Mouse (Mus musculus): ENCODE data around the gene Znrf2.
"Not testable (repeated sequence)": the region's sequence is repeated elsewhere in the genome, so short reads cannot be mapped to it uniquely, and the experiment has no call there.

Gene Znrf2

DNA sequence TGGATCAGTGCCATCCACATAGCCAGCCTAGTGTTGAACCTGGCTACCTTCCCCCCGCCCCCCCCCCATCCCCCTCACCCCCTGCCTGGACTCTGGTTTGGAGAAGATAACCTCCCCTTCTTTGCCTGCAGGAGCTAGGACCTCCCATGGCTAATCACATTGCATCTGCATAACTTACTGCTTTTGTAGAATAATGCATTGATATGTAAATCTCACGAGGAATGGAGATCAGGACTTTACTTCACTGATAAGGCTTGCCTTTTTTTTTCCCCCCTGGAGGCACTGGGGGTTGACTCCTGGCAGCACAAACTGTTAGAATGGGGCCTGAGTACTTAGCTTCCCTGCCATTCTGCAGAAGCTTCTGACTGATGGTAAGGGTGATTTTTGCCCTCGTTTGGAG is 36.0 kb downstream of the Znrf2 start:
- no peaks in the 10 kb centered on the region for H3K27me3 ChIP-seq (ENCODE audit: control insufficient read depth, insufficient read depth, low read length, poor library complexity, severe bottlenecking)
- no peaks in the 10 kb centered on the region for H3K36me3 ChIP-seq (ENCODE audit: control insufficient read depth, insufficient read depth, low read length, poor library complexity, severe bottlenecking)
- DNase-seq (ENCODE audit: low read depth, low spot score): no peak

DNA sequence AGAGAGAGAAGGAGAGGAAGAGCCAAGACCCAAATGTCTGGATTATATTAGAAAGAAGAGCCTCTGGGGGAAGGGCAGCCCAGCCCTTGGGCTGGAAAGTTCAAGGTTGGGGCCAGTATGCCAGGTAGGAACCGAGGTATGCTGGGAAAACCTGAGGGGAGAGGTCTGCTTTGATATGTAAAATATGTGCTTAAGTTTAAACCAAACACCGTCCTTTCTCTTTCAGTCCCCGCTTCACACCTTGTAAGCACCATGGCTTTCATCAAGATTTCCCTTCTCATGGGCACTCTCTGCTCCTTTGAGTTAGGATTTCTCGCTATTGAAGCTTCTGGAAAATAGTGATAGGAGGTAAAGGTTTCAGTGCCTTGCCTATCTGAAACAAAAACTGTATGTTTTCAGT is 38.1 kb downstream of the Znrf2 start:
- DNase-seq (ENCODE audit: low read depth, low spot score): no peak

DNA sequence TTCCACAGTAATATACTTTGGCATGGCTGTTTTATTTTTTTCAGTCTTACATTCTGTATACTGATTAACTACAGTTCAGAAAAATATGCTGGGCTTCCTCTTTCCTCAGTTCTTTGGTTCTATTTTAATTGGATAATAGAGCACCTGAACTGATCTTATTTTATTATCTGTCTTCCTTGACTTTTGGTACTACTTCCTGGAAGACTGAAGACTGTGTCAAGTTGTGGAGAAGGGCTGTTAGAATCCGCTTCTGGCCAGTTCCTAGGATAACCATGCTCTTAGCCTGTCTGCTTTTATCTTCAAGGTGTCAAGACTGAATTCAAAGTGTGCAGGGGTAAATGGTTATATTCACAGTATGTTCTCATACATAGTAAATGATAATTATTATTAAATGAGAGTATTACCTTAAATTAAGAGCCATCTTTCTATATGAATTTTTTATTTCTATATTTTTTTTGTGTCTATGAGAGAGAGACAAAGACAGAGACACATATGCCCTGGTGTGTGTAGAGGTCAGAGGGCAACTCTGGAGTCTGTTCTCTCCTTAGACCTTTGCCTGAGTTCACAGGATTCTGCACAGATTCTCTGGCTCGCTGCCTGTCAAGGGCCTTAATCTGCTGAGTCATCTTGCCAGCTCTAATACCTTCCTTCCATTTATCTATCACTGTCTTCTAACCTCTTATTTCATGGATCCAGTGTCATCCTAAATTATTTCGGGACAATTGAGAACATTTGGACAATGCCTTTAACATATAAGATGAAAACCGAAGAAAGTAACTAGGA is 39.3 kb downstream of the Znrf2 start:
- DNase-seq (ENCODE audit: low read depth, low spot score): no peak

More for the DNA sequence above, 38.1 kb downstream of the Znrf2 start:
- no peaks in the 10 kb centered on the region for H3K27me3 ChIP-seq (ENCODE audit: control insufficient read depth, insufficient read depth, low read length, poor library complexity, severe bottlenecking)
- H3K36me3 ChIP-seq (ENCODE audit: control insufficient read depth, insufficient read depth, low read length, poor library complexity, severe bottlenecking): no peaks in the 10 kb centered on the region

DNA sequence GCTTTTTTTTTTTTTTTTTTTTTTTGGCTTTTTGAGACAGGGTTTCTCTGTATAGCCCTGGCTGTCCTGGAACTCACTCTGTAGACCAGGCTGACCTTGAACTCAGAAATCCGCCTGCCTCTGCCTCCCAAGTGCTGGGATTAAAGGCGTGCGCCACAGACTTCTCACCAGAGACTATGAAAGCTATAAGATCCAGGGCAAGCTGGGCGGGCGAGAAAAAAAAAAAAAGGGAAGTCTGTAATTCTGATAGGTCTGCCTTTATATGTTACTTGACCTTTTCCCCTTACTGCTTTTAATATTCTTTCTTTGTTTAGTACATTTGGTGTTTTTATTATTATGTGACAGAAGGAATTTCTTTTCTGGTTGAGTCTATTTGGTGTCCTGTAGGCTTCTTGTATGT is 42.4 kb downstream of the Znrf2 start:
- peak; percentile 18 for DNase-seq (ENCODE audit: low read depth, low spot score)
- not testable (repeated sequence) for H3K36me3 ChIP-seq (ENCODE audit: control insufficient read depth, insufficient read depth, low read length, poor library complexity, severe bottlenecking); H3K27me3 ChIP-seq (ENCODE audit: control insufficient read depth, insufficient read depth, low read length, poor library complexity, severe bottlenecking)

More for the DNA sequence above, 39.3 kb downstream of the Znrf2 start:
- Histone ChIP-seq H3K27me3 (ENCODE audit: control insufficient read depth, insufficient read depth, low read length, poor library complexity, severe bottlenecking) (no peaks in the 10 kb centered on the region), H3K36me3 (ENCODE audit: control insufficient read depth, insufficient read depth, low read length, poor library complexity, severe bottlenecking) (no peaks in the 10 kb centered on the region)

DNA sequence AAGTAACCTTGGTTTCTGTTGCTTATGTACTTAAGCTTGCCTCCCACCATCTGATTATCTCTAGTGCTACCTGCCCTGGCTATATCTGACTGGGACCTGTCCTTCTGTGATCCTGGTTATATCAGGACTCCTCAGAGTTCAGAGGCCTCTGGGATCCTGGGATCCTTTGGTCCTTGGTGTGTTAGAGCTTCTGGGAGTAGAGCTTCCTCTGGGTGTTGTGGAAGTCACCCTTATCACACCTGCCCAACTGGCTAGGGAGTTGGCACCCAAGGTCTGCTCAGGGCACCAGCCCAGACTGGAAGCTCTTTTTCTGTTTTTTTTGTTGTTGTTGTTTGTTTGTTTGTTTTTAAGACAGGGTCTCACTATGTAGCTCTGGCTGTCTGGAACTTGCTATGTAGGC is 43.5 kb downstream of the Znrf2 start:
- no peaks in the 10 kb centered on the region for H3K27me3 ChIP-seq (ENCODE audit: control insufficient read depth, insufficient read depth, low read length, poor library complexity, severe bottlenecking)
- no peaks in the 10 kb centered on the region for H3K36me3 ChIP-seq (ENCODE audit: control insufficient read depth, insufficient read depth, low read length, poor library complexity, severe bottlenecking)
- DNase-seq (ENCODE audit: low read depth, low spot score): no peak

DNA sequence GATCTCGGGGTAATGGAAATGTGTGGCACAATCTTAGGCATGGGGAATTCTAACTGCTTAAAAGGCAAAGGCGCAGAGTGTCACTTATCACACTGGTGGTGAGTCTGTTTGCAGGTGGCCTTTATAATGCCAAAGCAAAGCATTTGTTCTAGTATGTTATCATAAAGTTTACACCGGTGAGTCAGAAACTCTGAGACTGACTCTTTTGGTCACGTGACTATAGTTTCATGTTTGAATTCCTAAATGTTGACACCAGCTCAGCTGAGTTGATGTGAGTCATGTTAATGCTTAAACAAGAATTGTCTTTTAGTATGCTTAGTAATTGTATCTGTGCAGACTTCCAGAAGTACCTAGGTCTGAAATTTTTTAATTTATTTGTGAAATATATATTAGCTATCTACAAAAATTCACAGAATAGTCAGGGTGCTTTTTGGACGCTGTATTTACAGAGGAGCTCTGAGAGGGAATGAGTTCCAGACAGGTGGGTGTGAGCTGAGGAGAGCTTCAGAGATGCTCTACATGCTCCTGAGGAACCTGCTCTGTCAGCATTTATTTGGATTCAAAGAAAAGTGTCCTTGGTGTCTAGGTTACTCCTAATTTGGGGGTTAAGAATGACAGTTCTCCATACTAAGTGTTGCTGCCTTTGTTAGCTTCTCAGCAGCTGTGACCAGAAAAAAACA is 50.2 kb downstream of the Znrf2 start:
- no peaks in the 10 kb centered on the region for H3K27me3 ChIP-seq (ENCODE audit: control insufficient read depth, insufficient read depth, low read length, poor library complexity, severe bottlenecking)
- DNase-seq (ENCODE audit: low read depth, low spot score): no peak
- H3K36me3 ChIP-seq (ENCODE audit: control insufficient read depth, insufficient read depth, low read length, poor library complexity, severe bottlenecking): 0 out of 2 replicates have a peak, but pooled peaks cover under 1% of the 10 kb centered on the region

DNA sequence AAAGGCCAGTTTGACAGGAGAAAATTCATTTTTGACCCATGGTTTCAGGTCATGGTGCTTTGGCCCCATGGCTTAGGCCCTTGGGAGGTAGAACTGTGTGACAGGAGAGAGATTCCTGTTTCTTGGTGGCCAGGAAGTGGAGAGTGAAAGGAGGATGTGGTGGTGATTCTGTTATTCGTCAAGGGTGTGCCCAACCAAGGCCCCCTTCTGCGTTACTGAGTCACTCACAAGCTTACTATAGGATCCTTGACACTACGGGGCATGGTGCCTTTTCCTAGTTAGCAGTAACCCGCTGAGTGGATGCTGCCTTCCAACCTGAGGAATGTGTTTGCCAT is 50.7 kb downstream of the Znrf2 start:
- DNase-seq (ENCODE audit: low read depth, low spot score): peak; percentile 38
- H3K36me3 ChIP-seq (ENCODE audit: control insufficient read depth, insufficient read depth, low read length, poor library complexity, severe bottlenecking): 0 out of 2 replicates have a peak, but pooled peaks cover 2% of the 10 kb centered on the region
- no peaks in the 10 kb centered on the region for H3K27me3 ChIP-seq (ENCODE audit: control insufficient read depth, insufficient read depth, low read length, poor library complexity, severe bottlenecking)

DNA sequence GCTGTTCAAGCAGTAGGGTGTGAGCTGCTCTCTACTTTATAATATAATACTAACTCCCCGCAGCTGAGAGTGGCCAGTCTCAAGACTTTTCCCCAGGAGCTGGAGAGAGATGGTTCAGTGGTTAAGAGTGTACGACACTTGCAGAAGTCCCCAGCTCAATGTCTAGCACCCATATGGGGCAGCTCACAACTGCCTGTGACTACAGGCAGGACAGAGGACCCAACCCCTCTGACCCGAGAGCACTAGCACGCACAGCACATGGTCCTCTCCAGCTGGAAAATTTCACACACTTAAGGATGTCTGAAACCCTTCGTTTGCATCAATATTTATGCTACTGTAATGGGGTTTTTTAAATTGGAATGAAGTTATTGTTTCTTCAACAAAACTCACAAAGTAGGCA is 56.3 kb downstream of the Znrf2 start:
- DNase-seq (ENCODE audit: low read depth, low spot score): no peak
- peaks cover 2% of the 10 kb centered on the region; the same call in 1 of the 2 replicates for H3K36me3 ChIP-seq (ENCODE audit: control insufficient read depth, insufficient read depth, low read length, poor library complexity, severe bottlenecking)

DNA sequence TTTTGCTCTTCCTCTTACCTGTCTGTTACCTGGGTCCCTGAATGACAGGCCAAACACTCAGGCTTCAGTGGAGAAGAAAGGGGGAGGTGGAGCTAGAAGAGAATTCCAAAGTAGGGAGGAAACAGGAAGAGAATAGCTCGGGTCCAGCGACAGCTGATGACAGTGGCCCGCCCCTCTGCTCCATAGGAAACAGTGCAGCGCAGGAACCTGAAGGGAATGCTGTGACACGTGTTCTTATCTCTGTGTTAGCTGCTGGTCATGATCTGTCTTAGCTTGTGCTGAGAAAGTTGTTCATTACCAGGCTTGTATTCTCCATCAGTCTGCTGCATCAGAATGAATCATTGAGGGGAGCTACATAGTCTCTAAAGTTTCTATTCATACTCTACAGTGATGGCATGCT is 60.1 kb downstream of the Znrf2 start:
- H3K36me3 ChIP-seq (ENCODE audit: control insufficient read depth, insufficient read depth, low read length, poor library complexity, severe bottlenecking): peaks cover 3% of the 10 kb centered on the region; the same call in 1 of the 2 replicates

More for the DNA sequence above, 56.3 kb downstream of the Znrf2 start:
- no peaks in the 10 kb centered on the region for H3K27me3 ChIP-seq (ENCODE audit: control insufficient read depth, insufficient read depth, low read length, poor library complexity, severe bottlenecking)

DNA sequence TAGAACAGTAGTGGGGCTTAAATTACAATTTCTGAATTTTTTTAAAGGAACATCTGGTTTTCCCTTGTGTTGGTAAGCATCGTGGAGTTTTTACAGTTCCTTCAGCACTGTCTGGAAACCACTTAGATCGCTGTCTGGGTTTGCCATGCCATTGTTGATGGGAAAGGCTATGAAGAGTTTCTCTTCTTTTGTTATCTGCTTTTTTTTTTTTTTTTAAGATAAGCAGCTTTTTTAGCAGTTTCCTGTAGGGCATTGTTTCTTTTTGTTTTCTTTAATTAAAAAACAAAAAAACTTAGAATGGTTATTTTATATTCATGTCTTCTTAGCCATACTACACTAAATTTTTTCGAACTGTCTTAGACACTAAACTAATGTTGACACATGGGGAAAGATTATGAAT is 60.9 kb downstream of the Znrf2 start:
- no peak for DNase-seq (ENCODE audit: low read depth, low spot score)
- Histone ChIP-seq H3K36me3 (ENCODE audit: control insufficient read depth, insufficient read depth, low read length, poor library complexity, severe bottlenecking) (peaks cover 2% of the 10 kb centered on the region; the same call in 1 of the 2 replicates), H3K27me3 (ENCODE audit: control insufficient read depth, insufficient read depth, low read length, poor library complexity, severe bottlenecking) (no peaks in the 10 kb centered on the region)

More for the DNA sequence above, 60.1 kb downstream of the Znrf2 start:
- no peaks in the 10 kb centered on the region for H3K27me3 ChIP-seq (ENCODE audit: control insufficient read depth, insufficient read depth, low read length, poor library complexity, severe bottlenecking)
- no peak for DNase-seq (ENCODE audit: low read depth, low spot score)

DNA sequence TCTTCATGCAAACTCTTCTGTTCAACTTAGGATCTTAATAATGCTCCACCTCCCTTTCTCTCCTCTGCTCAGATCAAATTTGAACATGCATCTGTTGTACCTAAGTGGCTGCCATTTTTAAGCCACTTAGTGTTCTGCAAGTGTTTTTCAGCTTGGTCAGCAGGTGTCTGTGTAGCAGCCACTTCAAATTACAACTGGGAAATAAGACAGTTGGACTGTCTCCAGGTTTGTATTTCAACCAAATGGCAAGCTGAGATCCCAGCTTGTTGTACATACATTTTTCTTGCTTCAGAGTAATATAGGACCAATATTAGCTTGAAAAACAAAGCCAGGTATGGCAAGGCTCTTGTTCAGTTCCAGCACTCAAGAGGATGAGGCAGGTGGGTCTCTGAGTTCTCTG is 61.8 kb downstream of the Znrf2 start:
- no peak for DNase-seq (ENCODE audit: low read depth, low spot score)
- H3K27me3 ChIP-seq (ENCODE audit: control insufficient read depth, insufficient read depth, low read length, poor library complexity, severe bottlenecking): no peaks in the 10 kb centered on the region

DNA sequence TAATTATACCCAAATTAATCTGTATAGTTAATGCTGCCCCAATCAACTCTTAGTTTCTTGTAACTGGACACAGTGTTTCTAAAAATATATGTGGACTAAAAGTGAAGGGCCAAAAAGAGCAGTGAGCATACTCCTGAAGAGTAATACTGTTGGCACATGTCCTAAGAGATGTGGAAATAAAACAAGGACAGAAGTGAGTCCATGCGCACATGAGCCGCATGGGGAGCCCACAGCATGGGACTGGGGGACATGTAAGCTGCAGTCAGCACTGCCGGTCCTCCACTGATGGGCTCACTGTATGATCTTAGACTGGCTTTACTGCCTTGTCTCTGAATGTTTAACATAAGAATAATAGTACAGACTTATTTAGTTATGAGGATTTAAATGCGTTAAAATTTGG is 63.4 kb downstream of the Znrf2 start:
- H3K27me3 ChIP-seq (ENCODE audit: control insufficient read depth, insufficient read depth, low read length, poor library complexity, severe bottlenecking): no peaks in the 10 kb centered on the region
- DNase-seq (ENCODE audit: low read depth, low spot score): no peak
- H3K36me3 ChIP-seq (ENCODE audit: control insufficient read depth, insufficient read depth, low read length, poor library complexity, severe bottlenecking): 0 out of 2 replicates have a peak, but pooled peaks cover 3% of the 10 kb centered on the region

More for the DNA sequence above, 61.8 kb downstream of the Znrf2 start:
- 0 out of 2 replicates have a peak, but pooled peaks cover 2% of the 10 kb centered on the region for H3K36me3 ChIP-seq (ENCODE audit: control insufficient read depth, insufficient read depth, low read length, poor library complexity, severe bottlenecking)

DNA sequence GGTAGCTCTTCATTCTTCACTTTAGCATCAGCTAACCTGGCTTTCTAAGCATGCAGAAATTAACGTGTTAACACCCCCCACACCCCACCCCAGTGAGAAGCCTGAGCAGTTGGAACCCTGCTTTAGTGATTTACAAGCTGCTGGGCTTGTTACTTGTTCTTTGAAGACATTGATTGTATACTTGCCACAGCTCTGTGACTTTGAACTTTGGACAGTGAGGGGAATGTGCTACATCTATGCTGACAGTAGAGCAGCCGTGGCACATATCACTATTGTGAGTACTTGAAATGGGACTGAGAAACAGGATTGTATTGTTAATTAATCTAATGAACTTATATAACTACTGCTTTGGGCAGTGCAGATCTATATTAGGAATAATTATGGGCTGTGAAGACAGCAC is 66.7 kb downstream of the Znrf2 start:
- Histone ChIP-seq H3K27me3 (ENCODE audit: control insufficient read depth, insufficient read depth, low read length, poor library complexity, severe bottlenecking) (no peaks in the 10 kb centered on the region), H3K36me3 (ENCODE audit: control insufficient read depth, insufficient read depth, low read length, poor library complexity, severe bottlenecking) (0 out of 2 replicates have a peak, but pooled peaks cover 3% of the 10 kb centered on the region)
- no peak for DNase-seq (ENCODE audit: low read depth, low spot score)

DNA sequence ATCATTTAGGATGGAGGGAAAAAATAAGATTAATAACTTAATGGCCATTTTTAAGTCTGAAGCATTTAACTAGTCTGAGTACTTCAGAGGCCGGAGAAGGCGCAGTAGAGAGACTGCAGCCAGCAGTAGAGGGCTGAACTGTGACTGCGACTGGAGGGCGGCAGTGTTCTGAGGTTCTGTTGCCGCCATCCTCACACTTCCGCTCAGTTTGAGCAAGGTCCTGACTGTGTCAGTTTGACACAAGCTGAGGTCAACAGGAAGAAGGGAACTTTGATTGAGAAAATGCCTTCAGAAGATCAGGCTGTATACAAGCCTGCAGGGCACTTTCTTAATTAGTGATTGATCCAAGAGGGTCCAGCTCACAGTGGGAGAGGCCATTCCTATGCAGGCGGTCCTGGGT is 69.5 kb downstream of the Znrf2 start:
- no peak for DNase-seq (ENCODE audit: low read depth, low spot score)
- H3K27me3 ChIP-seq (ENCODE audit: control insufficient read depth, insufficient read depth, low read length, poor library complexity, severe bottlenecking): no peaks in the 10 kb centered on the region
- H3K36me3 ChIP-seq (ENCODE audit: control insufficient read depth, insufficient read depth, low read length, poor library complexity, severe bottlenecking): 0 out of 2 replicates have a peak, but pooled peaks cover 3% of the 10 kb centered on the region

DNA sequence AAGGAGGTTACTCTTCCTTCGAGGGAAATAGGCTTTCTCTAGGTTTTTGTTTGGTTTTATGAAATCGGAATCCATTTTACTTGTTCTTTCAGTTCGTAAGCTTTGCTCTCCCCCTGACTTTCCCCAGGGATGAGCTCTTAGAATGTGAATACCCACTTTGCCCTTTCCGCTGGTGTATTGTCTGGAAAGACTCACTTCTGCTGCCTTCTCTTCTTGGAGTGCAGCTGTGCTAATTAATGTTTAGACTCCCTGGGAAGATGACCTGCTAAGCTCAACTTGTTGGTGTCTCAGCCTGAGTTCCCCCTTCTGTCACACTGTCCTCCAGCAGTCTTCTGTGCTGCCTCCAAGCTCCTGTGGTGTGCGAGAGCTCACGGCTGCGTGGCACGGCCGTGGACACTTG is 73.5 kb downstream of the Znrf2 start:
- Histone ChIP-seq H3K27me3 (ENCODE audit: control insufficient read depth, insufficient read depth, low read length, poor library complexity, severe bottlenecking) (no peaks in the 10 kb centered on the region), H3K36me3 (ENCODE audit: control insufficient read depth, insufficient read depth, low read length, poor library complexity, severe bottlenecking) (0 out of 2 replicates have a peak, but pooled peaks cover 2% of the 10 kb centered on the region)
- DNase-seq (ENCODE audit: low read depth, low spot score): no peak

All from splenic B cell, adult 2 months (primary cell).